Mouse (Mus musculus) B cell, adult 62 days (primary cell): ENCODE results near the gene Car8. TPM values are rescaled to one million over a fixed set of nuclear protein-coding genes. Genes with fewer than 3 reads are reported as not detected.

ENCODE experiments used
- total RNA-seq: library from RNA; stranded (reverse); gene quantifications from 4 replicates; pipeline ENCODE4 v1.2.4, GENCODE M21; 2023

Gene Car8
- total RNA-seq, result not detected in 4 replicates

DNA sequence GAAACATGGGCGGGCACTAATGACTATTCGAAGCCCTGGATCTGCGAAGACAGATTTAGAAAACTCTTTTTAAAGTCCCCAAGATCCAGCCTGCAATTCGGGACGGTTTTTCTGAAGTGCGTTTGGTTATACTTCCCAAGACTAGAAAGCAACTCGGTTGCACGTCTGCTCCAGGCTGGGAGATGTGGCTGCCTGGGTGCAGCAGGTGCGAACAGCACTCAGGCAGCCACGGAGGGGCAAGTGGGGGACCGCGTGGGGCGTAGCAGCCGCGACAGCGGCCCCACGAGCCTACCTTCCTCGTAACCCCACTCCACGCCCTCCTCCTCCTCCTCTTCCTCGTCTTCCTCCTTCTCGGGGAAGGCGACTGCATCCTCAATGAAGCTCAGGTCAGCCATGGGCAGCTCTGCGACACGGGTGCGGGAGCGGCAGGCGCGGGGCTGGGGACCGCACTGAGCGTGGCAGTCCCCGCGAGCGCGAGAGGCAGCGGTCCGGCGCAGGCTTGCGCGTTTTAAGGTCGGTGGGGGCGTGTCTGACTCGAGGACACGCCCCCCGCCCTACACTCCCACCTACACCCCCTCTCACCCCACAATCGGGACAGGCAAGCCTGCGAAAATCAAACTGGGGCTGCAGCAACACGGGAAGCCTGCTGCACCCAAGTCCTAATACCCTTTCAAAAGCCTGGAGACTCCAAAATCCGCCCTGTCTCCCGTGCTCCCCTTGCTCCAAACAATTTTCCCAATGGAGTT, at the start of gene Car8:
TSS of gene Car8 (minus strand) at position 482 of the 746 bp plus-strand sequence.

